Mouse (Mus musculus): ENCODE measurements around the gene Trp53tg5.

Gene Trp53tg5

DNA sequence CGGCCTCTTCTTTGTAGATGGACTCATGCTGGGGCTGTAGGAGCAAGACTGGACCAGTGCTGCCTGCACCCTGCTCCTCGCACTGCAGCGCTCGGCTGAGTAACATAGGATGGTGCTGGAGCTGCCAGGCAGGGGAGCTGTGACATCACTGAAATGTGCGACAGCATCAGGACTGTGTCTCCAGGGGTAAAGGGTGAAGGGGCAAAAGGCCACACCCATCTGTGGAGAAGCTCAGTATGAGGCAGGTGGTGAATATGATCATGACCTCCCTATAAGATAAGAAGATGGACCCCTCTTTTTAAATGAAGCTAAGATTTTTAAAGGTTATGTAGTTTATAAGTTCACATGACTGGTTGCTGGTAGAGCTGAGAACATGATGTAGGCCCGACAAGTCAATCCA lies at the start of gene Trp53tg5:
TSS of gene Trp53tg5 (minus strand) at position 101 of the 400 bp plus-strand sequence.
- WGBS, result 92% methylated on average over 6 of the region's 6 CpGs

DNA sequence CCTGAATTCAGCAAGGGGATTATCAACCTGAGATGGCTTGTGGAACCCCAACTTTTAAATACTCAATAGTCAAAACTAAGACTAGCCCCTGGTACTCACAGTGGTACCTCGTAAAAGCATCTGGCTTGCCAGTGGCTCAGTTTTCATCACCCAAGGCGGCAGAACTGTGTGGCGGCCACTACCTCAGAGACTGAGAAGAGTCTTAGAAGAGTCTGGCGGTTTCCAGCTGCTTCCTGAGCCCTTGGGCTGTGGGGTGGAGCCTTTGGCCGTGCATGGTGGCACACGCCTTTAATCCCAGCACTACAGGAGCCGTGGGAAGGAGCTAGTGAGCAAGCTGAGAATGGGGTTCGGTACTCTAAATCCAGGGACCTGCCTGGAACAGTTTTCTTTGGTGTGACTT lies 48.8 kb upstream of the Trp53tg5 start:
- 33% methylated on average over 8 of the region's 8 CpGs for WGBS

DNA sequence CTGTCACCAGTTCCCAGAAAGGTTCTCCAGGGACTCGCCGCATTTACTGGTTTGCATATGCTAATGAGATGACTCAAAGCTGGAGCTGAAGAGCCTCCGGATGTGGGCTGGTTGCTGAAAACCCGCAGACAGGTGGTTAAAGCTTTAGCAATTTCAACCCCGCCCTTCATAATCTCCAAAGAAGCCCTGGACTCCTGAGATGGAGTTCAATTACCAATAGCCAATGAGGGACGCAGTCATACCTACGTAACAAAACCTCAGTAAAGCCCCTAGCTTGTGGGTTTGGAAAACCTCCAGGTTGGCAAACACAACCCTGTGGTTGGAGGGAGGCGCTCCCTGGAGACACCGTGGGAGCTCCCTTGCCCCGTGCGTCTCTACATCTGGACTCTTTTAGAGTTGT lies 48.3 kb upstream of the Trp53tg5 start:
- WGBS, result 11% methylated on average over 11 of the region's 11 CpGs

DNA sequence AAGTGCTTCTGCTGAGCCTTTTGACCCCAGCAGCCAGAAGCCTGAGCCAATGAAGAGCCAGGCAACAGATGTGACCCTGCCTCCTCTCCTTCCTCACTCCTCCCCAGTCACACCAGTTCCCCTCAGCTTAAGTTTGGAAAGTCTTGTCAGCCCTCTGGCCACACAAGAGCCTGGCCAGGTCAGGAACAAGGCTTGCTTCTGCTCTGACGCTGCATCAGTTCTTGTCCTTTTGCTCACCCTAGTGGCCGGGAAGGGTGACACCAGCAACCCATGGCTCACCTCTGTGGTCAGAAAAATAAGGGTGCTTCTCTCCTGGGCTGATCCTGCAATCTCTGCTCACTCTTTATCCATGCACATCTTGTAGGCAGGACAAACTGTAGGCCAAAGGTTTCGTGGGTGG lies 47.3 kb upstream of the Trp53tg5 start:
- 39% methylated on average over 3 of the region's 3 CpGs for WGBS

GRCm38 (mm10) chr2:164519171-164519526 lies 45.6 kb upstream of the Trp53tg5 start:
- WGBS, result 83% methylated on average over 6 of the region's 6 CpGs

GRCm38 (mm10) chr2:164518266-164519170 lies 45.0 kb upstream of the Trp53tg5 start:
- 44% methylated on average over 11 of the region's 11 CpGs for WGBS

GRCm38 (mm10) chr2:164517485-164518221 lies 44.1 kb upstream of the Trp53tg5 start:
- WGBS, result 42% methylated on average over 10 of the region's 10 CpGs

- 85% methylated on average over 11 of the region's 11 CpGs for WGBS
Observed at GRCm38 (mm10) chr2:164516592-164516991, 43.1 kb upstream of the Trp53tg5 start.

GRCm38 (mm10) chr2:164515897-164516296 lies 42.4 kb upstream of the Trp53tg5 start:
- 70% methylated on average over 9 of the region's 9 CpGs for WGBS

GRCm38 (mm10) chr2:164514916-164515315 lies 41.4 kb upstream of the Trp53tg5 start:
- 73% methylated on average over 3 of the region's 3 CpGs for WGBS

DNA sequence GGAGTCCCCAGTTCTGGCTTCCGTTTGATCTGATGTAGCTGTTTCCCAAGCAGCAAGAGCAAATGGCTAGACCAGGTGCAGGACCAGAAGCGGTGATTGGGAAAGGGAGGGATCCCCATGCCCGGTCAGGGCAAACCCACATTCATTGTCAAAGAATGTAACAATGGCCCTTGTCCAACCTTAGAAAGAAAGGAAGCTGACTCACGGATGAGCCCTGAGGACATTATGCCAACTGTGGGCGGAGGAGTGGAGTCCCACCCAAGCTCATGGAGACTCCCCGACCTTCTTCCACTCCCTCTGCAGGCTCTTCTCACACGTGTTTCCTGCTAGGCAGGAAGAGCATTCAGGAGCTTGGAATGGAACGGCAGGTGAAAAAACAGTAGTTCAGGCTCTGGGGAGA lies 39.9 kb upstream of the Trp53tg5 start:
- WGBS, result 57% methylated on average over 8 of the region's 8 CpGs

- 76% methylated on average over 11 of the region's 14 CpGs for WGBS
Observed at GRCm38 (mm10) chr2:164512121-164512909, 38.8 kb upstream of the Trp53tg5 start.

GRCm38 (mm10) chr2:164510621-164511190 lies 37.2 kb upstream of the Trp53tg5 start:
- 68% methylated on average over 4 of the region's 5 CpGs for WGBS

DNA sequence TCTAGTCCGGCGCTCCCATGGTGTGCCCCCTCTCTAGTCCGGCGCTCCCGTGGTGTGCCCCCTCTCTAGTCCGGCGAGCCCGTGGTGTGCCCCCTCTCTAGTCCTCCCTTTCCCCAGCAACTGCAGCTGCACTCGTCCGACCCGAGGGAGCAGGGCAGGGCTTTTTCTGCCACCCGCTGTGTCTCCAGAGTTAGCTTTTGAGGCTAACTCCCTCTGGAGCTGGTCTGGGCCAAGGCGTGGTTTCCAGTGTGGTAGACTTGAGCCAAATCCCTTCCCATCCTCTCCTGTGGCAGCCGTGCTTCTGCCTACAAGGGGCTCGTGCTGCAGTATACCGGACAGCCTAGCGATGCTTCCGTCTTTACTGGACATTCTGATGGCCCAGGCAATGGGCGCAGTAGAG lies 34.3 kb upstream of the Trp53tg5 start:
- WGBS, result 84% methylated on average over 19 of the region's 19 CpGs

GRCm38 (mm10) chr2:164505619-164506347 lies 32.3 kb upstream of the Trp53tg5 start:
- 92% methylated on average over 4 of the region's 4 CpGs for WGBS

DNA sequence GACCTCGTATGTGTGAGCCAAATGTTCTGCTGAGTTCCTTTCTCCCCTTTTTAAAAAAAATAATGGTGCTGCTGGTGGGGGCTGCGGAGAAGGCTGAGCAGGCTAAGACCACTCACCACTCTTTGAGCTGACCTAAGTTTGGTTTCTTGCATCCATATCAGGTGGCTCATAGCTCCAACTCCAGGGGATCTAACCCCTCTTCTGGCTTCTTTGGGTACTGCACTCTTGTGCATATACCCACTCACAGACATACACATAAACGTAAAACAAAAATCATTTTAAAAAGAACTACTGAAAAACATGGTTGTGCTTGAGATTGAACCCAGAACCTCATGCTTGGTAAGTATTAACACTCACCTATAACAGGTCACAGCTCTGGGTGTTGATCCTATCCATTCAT lies 31.4 kb upstream of the Trp53tg5 start:
- WGBS, result 96% methylated on average over 3 of the region's 3 CpGs

- 78% methylated on average over 7 of the region's 7 CpGs for WGBS
Observed at GRCm38 (mm10) chr2:164500511-164500910, 27.0 kb upstream of the Trp53tg5 start.

GRCm38 (mm10) chr2:164499317-164499716 lies 25.8 kb upstream of the Trp53tg5 start:
- WGBS, result 77% methylated on average over 5 of the region's 5 CpGs

- 6% methylated on average over 21 of the region's 21 CpGs for WGBS
Observed at GRCm38 (mm10) chr2:164497691-164498268, 24.3 kb upstream of the Trp53tg5 start.

DNA sequence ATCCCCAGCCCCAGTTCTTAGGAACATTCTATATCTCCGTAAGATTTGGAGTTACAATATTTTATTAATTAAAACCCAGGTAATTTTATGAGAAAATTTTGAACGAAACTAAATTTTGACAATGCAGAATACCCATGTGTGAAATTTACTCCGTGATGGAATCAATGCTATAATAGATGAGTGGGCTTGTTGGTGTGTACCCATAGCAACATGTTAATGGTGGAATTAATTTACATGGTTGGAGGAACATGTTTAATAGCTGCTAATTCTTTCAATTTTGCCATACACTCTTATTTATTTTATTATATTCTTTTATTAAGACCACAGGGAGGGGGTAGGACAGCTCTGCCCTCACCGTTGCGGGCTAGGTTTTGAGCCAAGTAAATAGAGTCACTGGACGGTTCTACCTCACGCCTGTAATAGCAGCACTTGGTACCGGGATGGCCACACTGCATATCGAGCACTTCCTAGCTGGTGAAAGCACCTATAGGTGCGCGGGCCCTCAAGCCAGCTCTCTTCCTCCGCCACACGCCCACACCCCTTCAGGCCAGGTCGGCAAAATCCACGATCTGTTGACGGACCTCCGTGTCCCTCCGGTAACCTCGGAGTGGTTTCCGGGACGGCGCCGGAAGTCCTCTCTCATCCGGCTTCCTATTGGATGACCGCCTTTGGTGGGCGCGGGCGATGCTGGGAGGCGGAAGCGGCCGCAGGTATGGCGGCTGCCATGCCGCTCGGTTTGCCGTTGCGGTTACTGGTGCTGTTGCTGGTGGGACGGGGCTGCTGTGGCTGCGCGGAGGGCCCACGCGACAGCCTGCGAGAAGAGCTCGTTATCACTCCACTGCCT lies 23.5 kb upstream of the Trp53tg5 start, which contains the start of gene Pigt:
TSS of gene Pigt (plus strand) at position 674 of the 844 bp plus-strand sequence.
- WGBS, result 4% methylated on average over 43 of the region's 43 CpGs

All from cerebral cortex, adult 2 months (tissue).